In genomic region chr8:77695486-77696058, GRCm38 (mm10) we compare ENCODE assay signal across 11 mouse cellular contexts. TPM values are rescaled to one million over a fixed set of nuclear protein-coding genes. Genes with fewer than 3 reads are reported as not detected.
DNase-seq lines count a peak whose midpoint lies in the region; ATAC-seq and TF ChIP-seq lines count a peak whose summit lies in the region.
"Had no signal": no experiment of that assay in that cellular context is flagged by ENCODE, and none has a peak within 500 bp of the region (broad histone marks: within the 10 kb centered on the region; RNA-seq: fewer than 3 reads in every experiment).

No protein-coding gene starts in this region.

- WGBS in heart, embryonic 16.5 days, result 43% methylated on average over 5 of the region's 5 CpGs
- 49% methylated on average over 5 of the region's 5 CpGs for WGBS in heart, embryonic 12.5 days
- 51% methylated on average over 5 of the region's 5 CpGs for WGBS in midbrain, embryonic 13.5 days
- 44% methylated on average over 5 of the region's 5 CpGs for WGBS in midbrain, embryonic 16.5 days
- WGBS in limb, embryonic 11.5 days, result 16% methylated on average over 5 of the region's 5 CpGs
- 36% methylated on average over 5 of the region's 5 CpGs for WGBS in stomach, postnatal 0 days

- H3K36me3 ChIP-seq in heart, embryonic 16.5 days (ENCODE audit: control insufficient read depth, insufficient read depth), result no peaks in the 10 kb centered on the region; the same call in 1 of the 2 replicates
- H3K36me3 ChIP-seq in heart, embryonic 12.5 days, result 0 out of 2 replicates have a peak, but pooled peaks cover 2% of the 10 kb centered on the region
- no peaks in the 10 kb centered on the region for H3K36me3 ChIP-seq in midbrain, embryonic 13.5 days
- H3K36me3 ChIP-seq in midbrain, embryonic 16.5 days (ENCODE audit: control insufficient read depth, insufficient read depth, low read length), result no peaks in the 10 kb centered on the region
- no peaks in the 10 kb centered on the region for H3K36me3 ChIP-seq in limb, embryonic 11.5 days (ENCODE audit: control insufficient read depth, insufficient read depth, low read length)
- H3K36me3 ChIP-seq in stomach, postnatal 0 days (ENCODE audit: control insufficient read depth, insufficient read depth, low read length), result no peaks in the 10 kb centered on the region
- H3K36me3 ChIP-seq: liver, embryonic 15.5 days had no signal

- ATAC-seq in heart, embryonic 16.5 days (replicated peaks; ENCODE audit: extremely low read depth, insufficient read depth, low FRiP score), result no peak
- ATAC-seq in heart, embryonic 12.5 days (ENCODE audit: insufficient number of reproducible peaks, low FRiP score), result no peak
- 0 out of 2 replicates have a peak, but pooled peaks have one; percentile 37 for ATAC-seq in midbrain, embryonic 13.5 days
- no peak for ATAC-seq in midbrain, embryonic 16.5 days
- 0 out of 2 replicates have a peak, but pooled peaks have one; percentile 4 for ATAC-seq in limb, embryonic 11.5 days (ENCODE audit: insufficient number of reproducible peaks, low FRiP score, low TSS enrichment, low read depth)
- peak; percentile 21; the same call in 1 of the 2 replicates for ATAC-seq in stomach, postnatal 0 days (ENCODE audit: low FRiP score, low TSS enrichment)
- ATAC-seq: forebrain, embryonic 14.5 days had no signal

- H3K9ac ChIP-seq in heart, embryonic 16.5 days (ENCODE audit: low read length), result no peak overlapping the region
- no peak overlapping the region for H3K9ac ChIP-seq in heart, embryonic 12.5 days
- no peak overlapping the region for H3K9ac ChIP-seq in midbrain, embryonic 13.5 days (replicated peaks)
- no peak overlapping the region for H3K9ac ChIP-seq in midbrain, embryonic 16.5 days (ENCODE audit: low read depth, low read length)
- 0 out of 2 replicates have a peak overlapping the region, but pooled peaks have one; percentile 17 for H3K9ac ChIP-seq in limb, embryonic 11.5 days (ENCODE audit: low read length)
- H3K9ac ChIP-seq in stomach, postnatal 0 days (ENCODE audit: low read length), result no peak overlapping the region
- H3K9ac ChIP-seq: liver, embryonic 15.5 days had no signal

- TF ChIP-seq EP300 in stomach, postnatal 0 days (optimal IDR thresholded peaks at IDR 0.05), result no peak

- peak overlapping the region; percentile 13; the same call in 1 of the 2 replicates for H3K27ac ChIP-seq in heart, embryonic 16.5 days (ENCODE audit: low read length)
- no peak overlapping the region for H3K27ac ChIP-seq in heart, embryonic 12.5 days (ENCODE audit: poor library complexity, severe bottlenecking)
- no peak overlapping the region for H3K27ac ChIP-seq in midbrain, embryonic 13.5 days
- H3K27ac ChIP-seq in midbrain, embryonic 16.5 days (ENCODE audit: low read length), result no peak overlapping the region
- 0 out of 2 replicates have a peak overlapping the region, but pooled peaks have one; percentile 33 for H3K27ac ChIP-seq in limb, embryonic 11.5 days (replicated peaks; ENCODE audit: low read depth, low read length)
- no peak overlapping the region for H3K27ac ChIP-seq in stomach, postnatal 0 days (replicated peaks)
- H3K27ac ChIP-seq: liver, embryonic 15.5 days had no signal

- no peak for DNase-seq in limb, embryonic 11.5 days (ENCODE audit: low spot score)
- no peak for DNase-seq in stomach, postnatal 0 days (ENCODE audit: low spot score)
- no peak for DNase-seq in cerebellum, postnatal 14 days
- DNase-seq: gastrocnemius, postnatal 36 days had no signal

- H3K4me2 ChIP-seq in heart, embryonic 16.5 days (ENCODE audit: low read depth, low read length), result no peak overlapping the region
- H3K4me2 ChIP-seq in heart, embryonic 12.5 days, result no peak overlapping the region
- H3K4me2 ChIP-seq in midbrain, embryonic 13.5 days (replicated peaks), result no peak overlapping the region
- no peak overlapping the region for H3K4me2 ChIP-seq in midbrain, embryonic 16.5 days (ENCODE audit: low read length)
- no peak overlapping the region for H3K4me2 ChIP-seq in limb, embryonic 11.5 days (ENCODE audit: low read depth, severe bottlenecking)
- no peak overlapping the region for H3K4me2 ChIP-seq in stomach, postnatal 0 days (replicated peaks; ENCODE audit: low read depth)
- H3K4me2 ChIP-seq: liver, embryonic 15.5 days had no signal

- peaks cover 6% of the 10 kb centered on the region for H3K4me1 ChIP-seq in heart, embryonic 16.5 days (ENCODE audit: control insufficient read depth, insufficient read depth, low read length)
- peaks cover 20% of the 10 kb centered on the region for H3K4me1 ChIP-seq in heart, embryonic 12.5 days (replicated peaks)
- H3K4me1 ChIP-seq in midbrain, embryonic 13.5 days (replicated peaks), result no peaks in the 10 kb centered on the region
- H3K4me1 ChIP-seq in midbrain, embryonic 16.5 days (ENCODE audit: control insufficient read depth, insufficient read depth, low read length), result no peaks in the 10 kb centered on the region
- H3K4me1 ChIP-seq in limb, embryonic 11.5 days (ENCODE audit: control insufficient read depth, insufficient read depth, low read length), result peaks cover 14% of the 10 kb centered on the region
- 0 out of 2 replicates have a peak, but pooled peaks cover 2% of the 10 kb centered on the region for H3K4me1 ChIP-seq in stomach, postnatal 0 days (replicated peaks; ENCODE audit: control insufficient read depth, insufficient read depth)
- H3K4me1 ChIP-seq: liver, embryonic 15.5 days had no signal

- no peak overlapping the region for H3K4me3 ChIP-seq in heart, embryonic 16.5 days (ENCODE audit: low read length)
- no peak overlapping the region for H3K4me3 ChIP-seq in heart, embryonic 12.5 days
- H3K4me3 ChIP-seq in midbrain, embryonic 13.5 days (replicated peaks), result no peak overlapping the region
- no peak overlapping the region for H3K4me3 ChIP-seq in midbrain, embryonic 16.5 days (ENCODE audit: low read depth, low read length)
- H3K4me3 ChIP-seq in limb, embryonic 11.5 days (ENCODE audit: low read depth, low read length), result no peak overlapping the region
- H3K4me3 ChIP-seq in stomach, postnatal 0 days (ENCODE audit: low read depth, low read length), result no peak overlapping the region
- H3K4me3 ChIP-seq: liver, embryonic 15.5 days had no signal

- no peaks in the 10 kb centered on the region for H3K9me3 ChIP-seq in heart, embryonic 16.5 days (replicated peaks; ENCODE audit: control insufficient read depth, low read length)
- no peaks in the 10 kb centered on the region for H3K9me3 ChIP-seq in heart, embryonic 12.5 days (replicated peaks)
- no peaks in the 10 kb centered on the region for H3K9me3 ChIP-seq in midbrain, embryonic 13.5 days
- no peaks in the 10 kb centered on the region for H3K9me3 ChIP-seq in midbrain, embryonic 16.5 days (replicated peaks; ENCODE audit: control insufficient read depth, low read length, poor library complexity, severe bottlenecking)
- H3K9me3 ChIP-seq in limb, embryonic 11.5 days (ENCODE audit: control insufficient read depth, low read length), result no peaks in the 10 kb centered on the region
- H3K9me3 ChIP-seq in stomach, postnatal 0 days (ENCODE audit: control insufficient read depth, low read length), result no peaks in the 10 kb centered on the region
- H3K9me3 ChIP-seq: liver, embryonic 15.5 days had no signal

- TF ChIP-seq CTCF in stomach, postnatal 0 days (IDR thresholded peaks at IDR 0.05; ENCODE audit: low read depth), result no peak

- H3K27me3 ChIP-seq in heart, embryonic 16.5 days (ENCODE audit: control insufficient read depth, insufficient read depth, low read length), result no peaks in the 10 kb centered on the region
- no peaks in the 10 kb centered on the region for H3K27me3 ChIP-seq in heart, embryonic 12.5 days (replicated peaks)
- no peaks in the 10 kb centered on the region for H3K27me3 ChIP-seq in midbrain, embryonic 13.5 days
- H3K27me3 ChIP-seq in midbrain, embryonic 16.5 days (ENCODE audit: control insufficient read depth, insufficient read depth, low read depth, low read length), result no peaks in the 10 kb centered on the region
- no peaks in the 10 kb centered on the region for H3K27me3 ChIP-seq in limb, embryonic 11.5 days (ENCODE audit: control insufficient read depth, insufficient read depth, low read length)
- no peaks in the 10 kb centered on the region for H3K27me3 ChIP-seq in stomach, postnatal 0 days (ENCODE audit: control insufficient read depth, insufficient read depth, low read length)
- H3K27me3 ChIP-seq: CH12.LX; liver, embryonic 15.5 days had no signal

RNA-seq across cellular contexts. Expression of gene Ednra, which starts 28.7 kb away (rescaled TPM):
- polyA plus RNA-seq in heart, embryonic 16.5 days (2015; fragmentation: Nextera tagmentation; extraction: Ambion mirVana), result 39.9 and 40.1 TPM in 2 replicates
- polyA plus RNA-seq in heart, embryonic 12.5 days (2016; fragmentation: Nextera tagmentation; extraction: Ambion mirVana), result 42.0 and 45.6 TPM in 2 replicates
- 4.4 and 6.2 TPM in 2 replicates for polyA plus RNA-seq in midbrain, embryonic 13.5 days (2015; fragmentation: Nextera tagmentation; extraction: Ambion mirVana)
- polyA plus RNA-seq in midbrain, embryonic 16.5 days (2015; fragmentation: Nextera tagmentation; extraction: Ambion mirVana), result 5.1 and 6.2 TPM in 2 replicates
- 62.3 and 74.3 TPM in 2 replicates for polyA plus RNA-seq in limb, embryonic 11.5 days (2014; fragmentation: Nextera tagmentation; extraction: Ambion mirVana)
- polyA plus RNA-seq in stomach, postnatal 0 days (2015; fragmentation: Nextera tagmentation; extraction: Ambion mirVana), result 7.3 and 8.3 TPM in 2 replicates

Comparison
In these comparisons a context has a peak if more than half of its experiments do, and no peak if none do; other contexts are left out.
1. ATAC-seq: peak in midbrain, embryonic 13.5 days (single experiment), limb, embryonic 11.5 days (single experiment) and stomach, postnatal 0 days (single experiment); none in heart, embryonic 16.5 days (single experiment), heart, embryonic 12.5 days (single experiment) and midbrain, embryonic 16.5 days (single experiment).
2. H3K27ac ChIP-seq: peak in heart, embryonic 16.5 days (single experiment) and limb, embryonic 11.5 days (single experiment); none in heart, embryonic 12.5 days (single experiment), midbrain, embryonic 13.5 days (single experiment), midbrain, embryonic 16.5 days (single experiment) and stomach, postnatal 0 days (single experiment).